Mouse (Mus musculus): Measurements from ENCODE around the gene Man2a1. TPM values are rescaled to one million over a fixed set of nuclear protein-coding genes. Genes with fewer than 3 reads are reported as not detected.

The Man2a1 gene
- total and polyA plus RNA-seq, 2 experiments from 2014 or later, result 2.2 to 19.9 TPM

DNA sequence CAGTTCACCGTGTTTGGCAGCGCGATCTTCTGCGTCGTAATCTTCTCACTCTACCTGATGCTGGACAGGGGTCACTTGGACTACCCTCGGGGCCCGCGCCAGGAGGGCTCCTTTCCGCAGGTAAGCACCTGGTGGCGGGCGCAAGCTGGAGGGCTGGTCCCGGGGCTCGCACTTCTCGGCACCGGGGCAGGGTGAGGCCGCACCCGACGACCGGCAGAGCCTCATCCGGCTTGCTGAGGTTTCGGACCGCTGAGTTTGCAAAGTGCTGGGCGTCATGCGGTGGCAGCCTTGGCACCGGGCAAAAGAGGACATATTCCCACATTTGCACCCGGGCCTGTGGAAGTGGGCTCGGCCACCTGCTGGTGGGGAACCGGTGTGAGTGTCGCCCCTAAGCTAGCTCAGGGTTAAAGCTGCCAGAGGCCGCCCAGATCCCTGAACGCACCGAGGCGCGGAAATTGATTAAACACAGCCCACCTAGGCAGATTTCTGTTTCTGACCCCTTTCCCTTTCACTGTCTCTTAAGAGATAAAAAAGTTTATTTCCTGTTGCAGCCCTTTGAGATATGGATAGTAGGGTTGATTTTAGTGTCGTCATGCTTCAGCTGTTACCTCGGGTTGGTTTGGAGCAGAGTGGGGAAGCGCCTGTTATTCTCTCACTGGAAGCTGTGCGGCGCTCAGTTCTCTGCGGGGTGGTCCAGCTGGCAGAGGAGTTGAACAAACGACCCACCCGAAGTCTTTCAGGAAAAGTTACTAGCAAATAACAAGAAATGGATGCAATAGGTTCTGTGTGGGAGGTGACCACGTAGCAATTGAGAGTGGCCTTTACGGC is 1.4 kb downstream of the Man2a1 start:
- Histone ChIP-seq H3K9ac (peak overlapping the region; percentile 77), H3K4me2 (ENCODE audit: low read depth) (peak overlapping the region; percentile 97), H3K4me3 (ENCODE audit: low read depth, low read length) (peak overlapping the region; percentile 89), H3K9me3 (ENCODE audit: low read length) (no peaks in the 10 kb centered on the region), H3K4me1 (ENCODE audit: insufficient read depth) (no peaks in the 10 kb centered on the region), H3K27ac (ENCODE audit: low read depth, low read length) (peak overlapping the region; percentile 89; the same call in 1 of the 2 replicates), H3K36me3 (ENCODE audit: insufficient read depth) (no peaks in the 10 kb centered on the region), H3K27me3 (ENCODE audit: insufficient read depth, low read length) (no peaks in the 10 kb centered on the region)
- DNase-seq (peak; percentile 81), ATAC-seq (peak; percentile 50)
- peak; percentile 66 for TF ChIP-seq CTCF (IDR thresholded peaks at IDR 0.05; ENCODE audit: low read depth)
- 2% methylated on average over 44 of the region's 44 CpGs for WGBS

DNA sequence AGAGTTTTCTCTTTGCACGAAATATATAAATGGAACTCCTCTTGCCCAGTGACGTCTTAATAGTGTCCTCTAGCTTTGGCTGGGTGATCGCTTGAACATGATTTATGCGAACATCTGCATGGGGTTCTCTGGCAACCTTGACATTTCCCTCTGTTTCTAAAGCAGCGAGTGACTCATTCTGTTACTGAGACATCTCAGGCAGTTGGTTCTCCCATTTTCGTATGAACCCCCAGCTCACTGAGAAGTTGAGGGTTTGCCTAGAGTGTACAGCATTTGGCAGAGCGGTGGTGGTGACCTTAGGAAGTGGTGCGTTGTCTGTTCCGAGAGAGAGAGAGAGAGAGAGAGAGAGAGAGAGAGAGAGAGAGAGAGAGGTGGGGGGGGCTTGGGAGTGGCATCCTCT is 2.6 kb downstream of the Man2a1 start:
- Histone ChIP-seq H3K9ac (no peak overlapping the region), H3K4me3 (ENCODE audit: low read depth, low read length) (peak overlapping the region; percentile 89), H3K4me2 (ENCODE audit: low read depth) (peak overlapping the region; percentile 97), H3K27ac (ENCODE audit: low read depth, low read length) (no peak overlapping the region), H3K4me1 (ENCODE audit: insufficient read depth) (no peaks in the 10 kb centered on the region), H3K9me3 (ENCODE audit: low read length) (no peaks in the 10 kb centered on the region), H3K27me3 (ENCODE audit: insufficient read depth, low read length) (no peaks in the 10 kb centered on the region), H3K36me3 (ENCODE audit: insufficient read depth) (no peaks in the 10 kb centered on the region)
- ATAC-seq (no peak), DNase-seq (no peak)
- 71% methylated on average over 9 of the region's 9 CpGs for WGBS
- no peak for TF ChIP-seq CTCF (IDR thresholded peaks at IDR 0.05; ENCODE audit: low read depth)

DNA sequence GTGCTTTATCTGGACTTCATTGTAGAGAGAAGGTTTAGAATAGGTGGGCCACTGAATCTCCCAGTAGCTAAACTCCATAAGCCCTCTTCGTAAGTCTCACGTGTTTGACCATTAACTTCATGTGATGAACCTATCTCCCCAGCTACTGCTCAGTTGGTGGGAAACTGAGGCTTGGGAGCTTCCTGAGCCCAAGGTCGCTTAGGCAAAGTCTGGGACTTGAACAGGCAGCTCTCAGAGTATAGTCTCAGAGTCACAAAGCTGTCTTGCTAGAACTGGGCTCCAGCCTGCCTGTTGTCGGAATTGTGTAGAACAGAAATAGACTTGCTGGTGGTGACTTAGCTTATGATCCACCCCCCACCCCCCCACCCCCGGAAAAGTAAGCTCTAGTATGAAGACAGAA is 3.0 kb downstream of the Man2a1 start:
- WGBS, result 89% methylated on average over 5 of the region's 5 CpGs

DNA sequence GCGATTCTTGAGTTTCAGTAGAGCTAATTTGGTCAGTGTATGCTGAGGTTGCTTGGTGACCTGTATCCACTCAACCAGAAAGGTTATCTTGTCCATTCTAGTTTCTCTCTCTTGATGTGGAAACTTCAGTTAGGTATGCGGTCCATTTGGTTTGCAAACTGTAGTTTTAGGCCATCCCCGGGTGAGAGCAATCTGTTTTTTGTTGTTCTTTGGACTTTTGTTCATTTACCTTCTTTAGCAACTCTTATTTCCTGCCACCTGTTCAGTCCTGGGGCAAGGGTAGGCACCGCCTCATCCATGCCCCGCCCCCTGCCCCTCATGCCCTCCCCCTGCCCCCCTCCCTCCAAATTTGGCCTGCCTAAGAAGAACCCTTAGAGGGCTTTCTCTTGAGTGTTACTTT is 3.6 kb downstream of the Man2a1 start:
- ATAC-seq (no peak), DNase-seq (no peak)
- WGBS, result 85% methylated on average over 5 of the region's 5 CpGs
- Histone ChIP-seq H3K27ac (ENCODE audit: low read depth, low read length) (no peak overlapping the region), H3K4me1 (ENCODE audit: insufficient read depth) (no peaks in the 10 kb centered on the region), H3K9me3 (ENCODE audit: low read length) (no peaks in the 10 kb centered on the region), H3K27me3 (ENCODE audit: insufficient read depth, low read length) (no peaks in the 10 kb centered on the region), H3K4me2 (ENCODE audit: low read depth) (no peak overlapping the region), H3K4me3 (ENCODE audit: low read depth, low read length) (no peak overlapping the region), H3K9ac (no peak overlapping the region), H3K36me3 (ENCODE audit: insufficient read depth) (no peaks in the 10 kb centered on the region)
- no peak for TF ChIP-seq CTCF (IDR thresholded peaks at IDR 0.05; ENCODE audit: low read depth)

More for the DNA sequence above, 3.0 kb downstream of the Man2a1 start:
- DNase-seq (no peak), ATAC-seq (no peak)
- H3K4me1 ChIP-seq (ENCODE audit: insufficient read depth), result no peaks in the 10 kb centered on the region
- no peak for TF ChIP-seq CTCF (IDR thresholded peaks at IDR 0.05; ENCODE audit: low read depth)
- no peak overlapping the region for H3K27ac ChIP-seq (ENCODE audit: low read depth, low read length)
- no peaks in the 10 kb centered on the region for H3K27me3 ChIP-seq (ENCODE audit: insufficient read depth, low read length)
- no peaks in the 10 kb centered on the region for H3K36me3 ChIP-seq (ENCODE audit: insufficient read depth)
- H3K4me2 ChIP-seq (ENCODE audit: low read depth), result peak overlapping the region; percentile 97
- peak overlapping the region; percentile 89 for H3K4me3 ChIP-seq (ENCODE audit: low read depth, low read length)
- no peaks in the 10 kb centered on the region for H3K9me3 ChIP-seq (ENCODE audit: low read length)
- no peak overlapping the region for H3K9ac ChIP-seq

DNA sequence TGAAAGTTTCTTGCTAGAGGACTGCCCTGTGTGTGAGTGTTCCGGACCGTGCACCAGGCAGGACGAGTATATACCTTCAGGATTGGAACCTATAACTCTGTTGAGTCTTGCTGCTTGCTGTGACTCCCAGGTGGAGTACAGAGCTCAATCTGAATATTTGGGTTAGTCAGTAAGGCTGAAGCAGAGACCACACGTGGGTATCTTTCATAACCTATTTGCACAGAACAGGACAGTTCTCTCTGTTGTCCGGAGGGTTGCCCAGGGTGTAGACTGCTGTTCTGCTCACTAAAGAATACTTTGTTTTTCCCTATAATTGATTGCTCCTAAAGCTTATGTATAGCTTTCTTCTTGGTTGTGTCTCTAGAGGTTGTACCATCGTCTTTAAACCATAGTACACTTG is 7.7 kb downstream of the Man2a1 start:
- no peak for DNase-seq
- no peaks in the 10 kb centered on the region for H3K27me3 ChIP-seq (ENCODE audit: insufficient read depth, low read length)
- no peak overlapping the region for H3K9ac ChIP-seq
- H3K9me3 ChIP-seq (ENCODE audit: low read length), result no peaks in the 10 kb centered on the region
- ATAC-seq, result no peak
- H3K27ac ChIP-seq (ENCODE audit: low read depth, low read length), result no peak overlapping the region
- H3K4me2 ChIP-seq (ENCODE audit: low read depth), result no peak overlapping the region
- TF ChIP-seq CTCF (IDR thresholded peaks at IDR 0.05; ENCODE audit: low read depth), result no peak
- H3K4me1 ChIP-seq (ENCODE audit: insufficient read depth), result no peaks in the 10 kb centered on the region
- no peaks in the 10 kb centered on the region for H3K36me3 ChIP-seq (ENCODE audit: insufficient read depth)
- H3K4me3 ChIP-seq (ENCODE audit: low read depth, low read length), result no peak overlapping the region
- WGBS, result 92% methylated on average over 6 of the region's 6 CpGs

DNA sequence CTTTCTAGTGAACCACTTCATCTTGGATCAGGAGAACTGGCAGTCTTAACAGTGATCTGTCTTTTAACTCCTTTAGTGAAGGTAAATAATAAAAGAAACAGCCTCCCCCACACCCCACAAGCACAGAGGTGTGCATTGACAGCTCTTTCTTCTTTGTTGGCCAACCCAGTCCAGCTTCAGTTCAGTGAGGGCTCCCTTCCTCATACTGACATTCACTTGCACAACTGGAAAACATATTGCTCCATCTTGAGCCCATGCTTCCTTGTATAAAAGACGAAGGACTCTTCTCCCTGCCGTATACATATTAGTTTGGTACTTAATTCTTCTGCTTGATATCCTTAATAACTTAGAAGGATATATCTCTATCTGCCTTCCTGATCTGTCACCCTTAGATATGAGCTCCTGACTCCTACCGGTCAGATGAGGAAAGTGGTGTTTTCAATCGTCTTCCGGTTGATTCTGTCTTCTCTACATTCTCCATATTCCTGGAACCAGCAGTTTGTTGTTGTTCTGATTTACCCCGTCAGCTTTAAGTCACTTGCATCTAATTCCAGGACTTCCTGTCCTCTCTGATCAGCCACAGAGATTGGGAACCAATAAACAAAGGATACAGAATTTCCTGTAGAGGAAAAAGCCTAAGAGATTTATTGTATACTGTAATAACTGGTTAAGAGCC is 8.5 kb downstream of the Man2a1 start:
- Histone ChIP-seq H3K4me3 (ENCODE audit: low read depth, low read length) (no peak overlapping the region), H3K36me3 (ENCODE audit: insufficient read depth) (no peaks in the 10 kb centered on the region), H3K27me3 (ENCODE audit: insufficient read depth, low read length) (no peaks in the 10 kb centered on the region), H3K27ac (ENCODE audit: low read depth, low read length) (no peak overlapping the region), H3K4me2 (ENCODE audit: low read depth) (no peak overlapping the region), H3K9ac (no peak overlapping the region), H3K9me3 (ENCODE audit: low read length) (no peaks in the 10 kb centered on the region), H3K4me1 (ENCODE audit: insufficient read depth) (no peaks in the 10 kb centered on the region)
- WGBS, result 86% methylated on average over 6 of the region's 6 CpGs
- TF ChIP-seq CTCF (IDR thresholded peaks at IDR 0.05; ENCODE audit: low read depth), result no peak
- DNase-seq (no peak), ATAC-seq (no peak)

DNA sequence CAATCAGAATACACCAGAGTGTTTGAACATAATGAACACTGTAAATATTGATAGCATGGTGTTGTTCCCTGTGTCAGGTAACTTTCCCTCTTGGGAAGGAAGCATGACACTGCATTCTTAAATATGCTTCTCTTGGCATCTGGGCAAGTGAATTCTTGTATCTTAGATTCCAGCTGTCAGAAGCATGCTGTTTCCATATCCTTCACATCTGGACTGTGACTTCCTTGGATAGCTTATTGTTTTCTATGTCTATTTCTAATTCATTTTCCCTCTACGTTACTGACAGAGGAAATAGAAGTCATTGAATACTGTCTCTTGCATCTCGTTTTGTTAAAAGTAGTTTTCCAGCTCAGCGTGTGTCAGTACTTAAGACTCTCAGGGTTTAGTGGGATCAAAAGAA is 9.2 kb downstream of the Man2a1 start:
- ATAC-seq (no peak), DNase-seq (no peak)
- no peak overlapping the region for H3K4me3 ChIP-seq (ENCODE audit: low read depth, low read length)
- no peak overlapping the region for H3K9ac ChIP-seq
- H3K36me3 ChIP-seq (ENCODE audit: insufficient read depth), result no peaks in the 10 kb centered on the region
- H3K27me3 ChIP-seq (ENCODE audit: insufficient read depth, low read length), result no peaks in the 10 kb centered on the region
- no peaks in the 10 kb centered on the region for H3K9me3 ChIP-seq (ENCODE audit: low read length)
- no peak overlapping the region for H3K4me2 ChIP-seq (ENCODE audit: low read depth)
- no peaks in the 10 kb centered on the region for H3K4me1 ChIP-seq (ENCODE audit: insufficient read depth)
- no peak overlapping the region for H3K27ac ChIP-seq (ENCODE audit: low read depth, low read length)
- no peak for TF ChIP-seq CTCF (IDR thresholded peaks at IDR 0.05; ENCODE audit: low read depth)
- 36% methylated on average over 3 of the region's 3 CpGs for WGBS

Measured in forebrain, postnatal 0 days (tissue).